Mouse (Mus musculus) hindbrain, embryonic 14.5 days (tissue): ENCODE data around the gene Apip. TPM values are rescaled to one million over a fixed set of nuclear protein-coding genes. Genes with fewer than 3 reads are reported as not detected.

Experiments
- ATAC-seq: fragments of 200-750 bp; cut with Nextera tagmentation; 2 replicates; pipeline ENCODE4 v1.8.0; 2017; ENCODE audit warnings: moderate number of reproducible peaks, mild to moderate bottlenecking, moderate TSS enrichment, moderate library complexity; ENCODE audit not compliant: low FRiP score
- DNase-seq: peaks from one replicate; pipeline ENCODE4 v3.0.0-alpha.2; 2015; ENCODE audit warnings: low spot score
- H3K27ac ChIP-seq: fragments of 300-500 bp; sonication (generic); 2 replicates; pipeline ENCODE4 v1.5.1; 2014; ENCODE audit warnings: mild to moderate bottlenecking, moderate library complexity
- H3K27me3 ChIP-seq: fragments of 300-500 bp; sonication (generic); 2 replicates; pipeline ENCODE4 v1.6.1; 2014; ENCODE audit warnings: mild to moderate bottlenecking, low read length, mixed read lengths; ENCODE audit not compliant: control insufficient read depth, insufficient read depth
- H3K36me3 ChIP-seq: fragments of 300-500 bp; sonication (generic); replicated peaks from 2 replicates; pipeline ENCODE4 v1.6.1; 2014; ENCODE audit not compliant: control insufficient read depth, insufficient read depth
- H3K4me1 ChIP-seq: fragments of 300-500 bp; sonication (generic); replicated peaks from 2 replicates; pipeline ENCODE4 v1.6.1; 2014; ENCODE audit warnings: antibody characterized with exemption, low read length, mixed read lengths; ENCODE audit not compliant: control insufficient read depth, insufficient read depth
- H3K4me2 ChIP-seq: fragments of 300-500 bp; sonication (generic); replicated peaks from 2 replicates; pipeline ENCODE4 v1.6.1; 2014; ENCODE audit warnings: mild to moderate bottlenecking, moderate library complexity
- H3K4me3 ChIP-seq: fragments of 300-500 bp; sonication (generic); replicated peaks from 2 replicates; pipeline ENCODE4 v1.5.1; 2014; ENCODE audit warnings: mild to moderate bottlenecking, low read length
- H3K9ac ChIP-seq: fragments of 300-500 bp; sonication (generic); 2 replicates; pipeline ENCODE4 v1.6.1; 2014
- H3K9me3 ChIP-seq: fragments of 300-500 bp; sonication (generic); 2 replicates; pipeline ENCODE4 v1.6.1; 2016; ENCODE audit warnings: low read length; ENCODE audit not compliant: control insufficient read depth
- WGBS: fragments of 180-500 bp; shearing (Covaris S2); extraction: QIAGEN DNeasy Blood & Tissue Kit; methylation state at CpG from one replicate; pipeline ENCODE4 v1.1.7; 2014; 5-methylcytosine and 5-hydroxymethylcytosine counted together
- polyA plus RNA-seq: library from polyadenylated mRNA; unstranded; fragments of >200 nt; fragmentation: Nextera tagmentation; extraction: Ambion mirVana; gene quantifications from 2 replicates; pipeline ENCODE4 v1.2.1, GENCODE M21; 2014

Gene Apip
- polyA plus RNA-seq, 1 experiment from 2014 or later: 51.3 TPM

DNA sequence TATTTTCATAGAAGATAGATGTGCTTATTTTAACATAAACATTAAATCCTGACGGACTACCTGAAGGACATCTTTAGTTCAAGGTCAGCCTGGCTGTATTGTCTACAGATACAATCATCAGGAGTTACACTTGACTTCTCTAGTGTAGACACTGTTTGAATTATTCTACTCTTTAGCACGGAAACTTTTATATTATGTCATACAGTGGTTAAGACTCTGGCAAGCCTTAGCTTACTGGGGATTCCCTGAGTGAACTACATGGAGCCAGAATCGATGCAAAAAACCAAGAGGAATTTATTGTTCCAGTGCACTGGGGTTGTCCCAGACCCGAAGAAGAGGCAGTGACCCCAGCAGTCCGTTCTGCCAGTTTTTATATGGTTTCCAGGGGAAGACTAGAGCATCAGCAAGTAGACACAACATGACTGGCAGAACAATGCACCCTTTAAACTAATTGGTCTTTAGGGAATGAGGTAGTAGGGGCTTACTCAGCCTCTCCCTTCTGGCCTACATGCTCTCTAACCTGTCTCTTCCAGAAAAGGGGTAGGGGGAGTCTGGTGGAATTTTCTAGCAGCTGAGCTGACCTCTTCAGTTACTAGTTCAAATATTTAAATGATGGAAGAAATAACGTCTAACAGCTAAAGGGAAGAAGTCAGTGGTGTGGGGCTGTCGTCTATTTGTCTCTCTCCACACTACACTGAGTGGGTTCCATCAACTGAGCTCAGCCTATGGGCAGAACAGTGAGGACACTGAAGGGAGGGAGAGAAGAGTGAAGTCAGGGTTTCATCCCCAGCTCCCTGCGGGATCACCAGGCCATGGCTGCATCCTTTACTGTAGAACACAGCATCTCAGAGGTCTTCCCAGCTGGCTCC, 6.6 kb upstream of the Apip start:
- no peak overlapping the region for H3K4me3 ChIP-seq
- H3K4me1 ChIP-seq: peaks cover 7% of the 10 kb centered on the region
- DNase-seq: no peak
- H3K9ac ChIP-seq: no peak overlapping the region
- WGBS: 82% methylated on average over 8 of the region's 8 CpGs
- no peaks in the 10 kb centered on the region for H3K9me3 ChIP-seq
- H3K36me3 ChIP-seq: no peaks in the 10 kb centered on the region; the same call in 1 of the 2 replicates
- no peak overlapping the region for H3K4me2 ChIP-seq
- no peak overlapping the region for H3K27ac ChIP-seq
- H3K27me3 ChIP-seq: no peaks in the 10 kb centered on the region
- no peak for ATAC-seq

- Histone ChIP-seq H3K9ac (no peak overlapping the region), H3K4me2 (no peak overlapping the region), H3K36me3 (no peaks in the 10 kb centered on the region; the same call in 1 of the 2 replicates), H3K27me3 (no peaks in the 10 kb centered on the region), H3K4me1 (peaks cover 15% of the 10 kb centered on the region), H3K9me3 (no peaks in the 10 kb centered on the region), H3K4me3 (no peak overlapping the region), H3K27ac (no peak overlapping the region)
- DNase-seq (no peak), ATAC-seq (no peak)
- WGBS: 97% methylated on average over 2 of the region's 2 CpGs
Measured at GRCm38 (mm10) chr2:103067552-103068207, 5.8 kb upstream of the Apip start.

- Histone ChIP-seq H3K9ac (no peak overlapping the region), H3K4me1 (peaks cover 15% of the 10 kb centered on the region)
- 93% methylated on average over 1 of the region's 1 CpGs for WGBS
Measured at GRCm38 (mm10) chr2:103068602-103069001, 4.9 kb upstream of the Apip start.

GRCm38 (mm10) chr2:103069752-103070405, 3.6 kb upstream of the Apip start:
- WGBS: 95% methylated on average over 5 of the region's 5 CpGs
- Histone ChIP-seq H3K4me2 (no peak overlapping the region), H3K27me3 (no peaks in the 10 kb centered on the region), H3K36me3 (no peaks in the 10 kb centered on the region; the same call in 1 of the 2 replicates), H3K27ac (no peak overlapping the region), H3K4me3 (no peak overlapping the region), H3K9ac (no peak overlapping the region), H3K4me1 (peaks cover 23% of the 10 kb centered on the region), H3K9me3 (no peaks in the 10 kb centered on the region)
- DNase-seq: no peak
- ATAC-seq: no peak

More at GRCm38 (mm10) chr2:103068602-103069001, 4.9 kb upstream of the Apip start:
- DNase-seq: no peak
- no peaks in the 10 kb centered on the region for H3K27me3 ChIP-seq
- no peaks in the 10 kb centered on the region; the same call in 1 of the 2 replicates for H3K36me3 ChIP-seq
- H3K9me3 ChIP-seq: no peaks in the 10 kb centered on the region
- no peak overlapping the region for H3K4me2 ChIP-seq
- ATAC-seq: no peak
- H3K4me3 ChIP-seq: no peak overlapping the region
- no peak overlapping the region for H3K27ac ChIP-seq

DNA sequence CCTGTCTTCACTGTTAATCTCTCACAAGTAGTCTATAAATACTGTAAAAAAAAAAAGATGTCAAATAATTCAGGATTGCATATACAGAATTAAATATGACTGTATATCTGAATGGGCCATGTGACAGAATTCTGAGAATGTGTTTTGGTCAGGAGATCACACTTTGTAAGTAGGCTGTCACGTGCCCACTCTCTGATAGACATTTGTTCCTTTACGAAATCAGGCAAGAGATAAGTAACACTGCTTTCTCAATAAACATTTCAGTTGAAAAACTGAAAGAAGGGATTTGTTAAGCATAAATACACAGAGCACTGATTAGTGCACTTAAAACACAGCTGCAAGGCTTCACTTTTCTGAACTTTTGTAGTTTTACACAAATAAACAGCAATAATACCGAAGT, 2.9 kb upstream of the Apip start:
- Histone ChIP-seq H3K4me1 (peaks cover 25% of the 10 kb centered on the region), H3K4me2 (no peak overlapping the region), H3K9me3 (no peaks in the 10 kb centered on the region), H3K36me3 (no peaks in the 10 kb centered on the region; the same call in 1 of the 2 replicates), H3K4me3 (no peak overlapping the region), H3K27ac (no peak overlapping the region), H3K27me3 (no peaks in the 10 kb centered on the region), H3K9ac (no peak overlapping the region)
- ATAC-seq (no peak), DNase-seq (no peak)
- 90% methylated on average over 3 of the region's 3 CpGs for WGBS

DNA sequence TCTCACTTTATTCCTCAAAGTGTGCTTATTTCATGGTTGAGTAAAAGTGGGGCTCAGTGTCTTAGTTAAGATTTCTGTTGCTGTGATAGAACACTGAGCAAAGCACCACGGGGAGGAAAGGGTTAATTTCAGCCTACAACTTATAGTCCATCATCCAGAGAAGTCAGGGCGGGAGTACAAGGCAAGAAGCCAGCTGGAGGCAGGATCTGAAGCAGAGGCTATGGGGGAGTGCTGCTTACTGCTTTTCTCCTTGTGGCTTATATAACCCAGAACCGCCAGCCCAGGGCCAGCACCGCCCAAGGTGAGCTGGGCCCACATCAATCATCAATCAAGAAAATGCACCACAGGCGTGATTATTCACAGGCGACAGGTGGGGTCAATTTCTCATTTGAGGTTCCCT, 7.6 kb downstream of the Apip start:
- ATAC-seq (no peak), DNase-seq (no peak)
- no peaks in the 10 kb centered on the region for H3K27me3 ChIP-seq
- no peak overlapping the region for H3K9ac ChIP-seq
- WGBS: 70% methylated on average over 6 of the region's 6 CpGs
- no peak overlapping the region for H3K4me3 ChIP-seq
- no peak overlapping the region for H3K4me2 ChIP-seq
- H3K27ac ChIP-seq: no peak overlapping the region
- no peaks in the 10 kb centered on the region for H3K9me3 ChIP-seq
- H3K4me1 ChIP-seq: no peaks in the 10 kb centered on the region
- H3K36me3 ChIP-seq: no peaks in the 10 kb centered on the region

DNA sequence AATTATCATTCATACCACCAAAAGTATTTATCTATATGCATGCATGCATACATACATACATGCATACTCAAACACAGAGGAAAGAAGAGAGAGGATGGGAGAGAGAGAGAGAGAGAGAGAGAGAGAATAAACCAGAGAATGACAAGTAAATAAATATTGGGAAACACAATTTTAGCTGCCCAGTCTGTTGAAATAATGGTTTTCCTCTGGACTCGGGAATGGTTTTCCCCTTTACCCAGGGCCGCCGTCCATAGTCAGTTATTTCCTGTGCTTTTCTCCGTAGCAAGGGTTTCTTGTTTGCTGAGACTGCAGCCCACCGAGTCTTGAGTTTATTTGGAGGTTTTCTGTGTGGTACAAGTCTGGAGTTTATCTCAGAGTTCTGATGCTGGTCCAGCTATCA, 8.2 kb downstream of the Apip start:
- Histone ChIP-seq H3K36me3 (no peaks in the 10 kb centered on the region), H3K27me3 (no peaks in the 10 kb centered on the region), H3K4me2 (no peak overlapping the region), H3K9ac (no peak overlapping the region), H3K27ac (no peak overlapping the region), H3K4me3 (no peak overlapping the region), H3K9me3 (no peaks in the 10 kb centered on the region), H3K4me1 (no peaks in the 10 kb centered on the region)
- WGBS: 87% methylated on average over 5 of the region's 5 CpGs
- DNase-seq (no peak), ATAC-seq (no peak)

DNA sequence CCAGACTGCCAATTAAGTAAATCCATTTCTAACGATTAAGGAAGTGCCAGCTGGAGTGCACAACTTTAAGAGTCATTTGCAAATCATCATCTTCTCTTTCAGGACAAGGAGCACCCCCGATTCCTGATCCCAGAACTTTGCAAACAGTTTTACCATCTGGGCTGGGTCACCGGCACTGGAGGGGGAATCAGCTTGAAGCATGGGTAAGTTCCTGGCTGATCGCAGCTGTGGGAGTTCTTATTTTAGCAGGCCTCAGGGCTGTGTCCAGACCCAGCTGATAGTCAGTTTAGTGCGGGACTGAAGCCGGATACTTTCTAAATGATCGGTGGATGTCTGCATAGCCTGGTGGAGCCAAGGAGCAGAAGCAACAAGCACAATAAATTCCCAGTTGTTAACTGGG, 9.4 kb downstream of the Apip start:
- H3K36me3 ChIP-seq: no peaks in the 10 kb centered on the region

GRCm38 (mm10) chr2:103084451-103084850, 11.0 kb downstream of the Apip start:
- no peaks in the 10 kb centered on the region for H3K27me3 ChIP-seq
- H3K9me3 ChIP-seq: no peaks in the 10 kb centered on the region
- peaks cover 11% of the 10 kb centered on the region; the same call in 1 of the 2 replicates for H3K36me3 ChIP-seq
- 60% methylated on average over 5 of the region's 5 CpGs for WGBS
- no peaks in the 10 kb centered on the region for H3K4me1 ChIP-seq
- DNase-seq (peak; percentile 74), ATAC-seq (no peak)
- H3K27ac ChIP-seq: no peak overlapping the region
- H3K9ac ChIP-seq: no peak overlapping the region
- H3K4me3 ChIP-seq: no peak overlapping the region
- no peak overlapping the region for H3K4me2 ChIP-seq

More for the DNA sequence above, 9.4 kb downstream of the Apip start:
- DNase-seq (no peak), ATAC-seq (no peak)
- Histone ChIP-seq H3K27me3 (no peaks in the 10 kb centered on the region), H3K27ac (no peak overlapping the region), H3K4me1 (no peaks in the 10 kb centered on the region), H3K9me3 (no peaks in the 10 kb centered on the region), H3K4me3 (no peak overlapping the region), H3K4me2 (no peak overlapping the region), H3K9ac (no peak overlapping the region)
- WGBS: 83% methylated on average over 7 of the region's 7 CpGs
